Mouse (Mus musculus): ENCODE results near the gene Gm21876. TPM values are rescaled to one million over a fixed set of nuclear protein-coding genes. Genes with fewer than 3 reads are reported as not detected.

Gene Gm21876
- not detected for total RNA-seq (2023)

DNA sequence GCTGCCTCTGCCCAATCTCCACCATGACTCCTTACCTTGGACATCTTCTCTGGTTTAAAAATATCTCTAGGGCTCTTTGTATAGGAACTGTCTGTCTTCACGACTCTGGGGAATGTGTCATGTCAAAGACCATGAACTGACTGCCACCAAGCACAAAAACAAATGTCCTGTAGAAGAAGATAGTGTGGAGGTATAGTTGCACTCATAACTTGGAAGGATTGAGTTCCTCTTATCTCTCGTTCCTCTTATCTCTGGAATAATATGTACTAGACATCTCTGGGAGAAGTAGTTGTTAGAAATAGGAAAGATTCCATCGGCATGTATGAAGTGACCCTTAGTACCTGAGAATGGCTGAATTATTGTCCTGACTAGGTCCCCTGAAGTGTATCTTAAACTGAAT, at the start of gene Gm21876:
Gene Gm21876, minus strand, starts transcription at position 101 of the 400 bp plus-strand sequence.

Other genes with a start within 250 kb of the Gm21876 start
- gene Cfp, start 244.1 kb downstream of the Gm21876 start, total RNA-seq (2023), result 100 to 1,000 TPM; 216 to 243 TPM
- gene Elk1, start 225.0 kb downstream of the Gm21876 start, total RNA-seq (2023), result 10 to 100 TPM in 1 of 2 experiments, 1 to 10 TPM in 1; 9.7 to 11.9 TPM
- gene Uxt, start 213.6 kb downstream of the Gm21876 start, total RNA-seq (2023), result 10 to 100 TPM; 20.2 to 29.1 TPM
- gene Zfp182, start 113.3 kb downstream of the Gm21876 start, total RNA-seq (2023), result 10 to 100 TPM; 10.3 to 14.3 TPM
- gene Spaca5, start 107.2 kb downstream of the Gm21876 start, total RNA-seq (2023), result not detected
- under 1 TPM in 1 of 2 experiments, not detected in 1; 0.57 TPM for gene Zfp300, start 86.1 kb downstream of the Gm21876 start, total RNA-seq (2023)
- not detected for gene Ssxa1, start 59.8 kb downstream of the Gm21876 start, total RNA-seq (2023)

Data from neutrophil, adult 83 days (primary cell).